Mouse (Mus musculus) heart, postnatal 14 days (tissue): ENCODE data around the gene Nedd1. TPM values are rescaled to one million over a fixed set of nuclear protein-coding genes. Genes with fewer than 3 reads are reported as not detected.

Experiments
- DNase-seq, 2 experiments: peaks; one replicate each; pipeline ENCODE4 v3.0.0; 2021 to 2022
- intact Hi-C: fragments of 180-260 bp; cut with DNase I; formaldehyde crosslinking; loops from one replicate; pipeline ENCODE4 v1.15.1; 2025
- long read RNA-seq, 2 experiments: library from polyadenylated mRNA; stranded (forward); transcript quantifications; one replicate each; pipeline ENCODE4 v2.0.0; 2021
- total RNA-seq, 2 experiments: library from RNA; stranded (reverse); gene quantifications; 2 replicates each; pipeline ENCODE4 v1.2.3; 2021

Nedd1 gene
- total RNA-seq = 10 to 100 TPM; 17.6 to 18.5 TPM
- long read RNA-seq, experiment 1, transcript Nedd1-201 (15 exons, 3,534 nt) = major isoform, 40 of 46 reads
- long read RNA-seq, experiment 1, partial matches to known transcripts = 3 of 46 reads
- long read RNA-seq, experiment 1, other reads (novel, unspliced or antisense) = 3 of 46 reads
- long read RNA-seq, experiment 2, transcript Nedd1-201 (15 exons, 3,534 nt) = major isoform, 37 of 43 reads
- long read RNA-seq, experiment 2, partial matches to known transcripts = 4 of 43 reads
- long read RNA-seq, experiment 2, other reads (novel, unspliced or antisense) = 2 of 43 reads

DNA sequence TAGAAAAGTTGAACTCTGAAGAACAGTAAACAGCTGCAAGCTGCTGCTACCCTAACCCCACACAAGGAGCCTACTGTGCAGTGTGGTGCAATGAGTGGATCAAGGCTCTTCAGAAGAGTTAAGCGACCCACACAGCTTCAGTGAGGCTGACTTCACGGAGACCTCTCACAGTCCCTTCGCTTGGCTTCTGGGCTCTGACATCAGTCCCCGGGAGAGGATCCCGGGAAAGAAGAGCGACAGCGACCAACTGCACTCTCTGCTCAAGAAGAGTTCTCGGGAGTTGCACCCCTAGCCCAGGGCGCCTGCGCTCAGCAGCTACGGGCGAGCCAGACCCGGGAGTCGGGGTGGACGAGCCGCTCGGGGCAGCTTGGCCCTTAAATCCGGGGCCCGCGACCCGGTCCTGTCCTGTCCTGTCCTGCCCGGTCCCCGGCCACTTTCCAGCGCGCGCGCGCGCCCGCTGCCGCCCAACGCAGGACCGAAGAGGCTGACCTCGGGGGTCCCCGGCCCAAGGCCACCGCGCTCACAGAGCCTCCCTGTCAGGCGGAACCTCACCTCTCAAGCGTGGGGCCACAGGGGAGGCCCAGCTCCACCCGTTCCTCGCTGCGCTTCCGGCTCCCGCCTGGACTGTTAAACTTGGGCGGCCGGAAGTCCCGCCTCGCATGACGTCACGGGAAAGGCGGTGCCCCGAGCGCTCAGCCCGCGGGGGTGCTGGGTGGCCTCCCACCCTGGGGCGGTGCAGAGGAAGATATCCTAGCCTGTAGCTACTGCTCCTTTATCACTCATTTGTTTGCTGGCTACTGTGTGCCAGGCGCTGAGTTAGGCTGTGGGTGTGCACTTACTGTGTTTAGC lies at the start of gene Nedd1:
Gene Nedd1 (minus strand): TSS at position 650 of the 849 bp plus-strand sequence.
- intact Hi-C loops = no loop called here
- DNase-seq = peak; percentile 97 to 98

GRCm38 (mm10) chr10:92754359-92754758 lies 32.1 kb upstream of the Nedd1 start:
- DNase-seq = no peak
- intact Hi-C loops = no loop called here

GRCm38 (mm10) chr10:92730339-92730738 lies 8.1 kb upstream of the Nedd1 start:
- no peak for DNase-seq
- intact Hi-C loops = no loop called here

DNA sequence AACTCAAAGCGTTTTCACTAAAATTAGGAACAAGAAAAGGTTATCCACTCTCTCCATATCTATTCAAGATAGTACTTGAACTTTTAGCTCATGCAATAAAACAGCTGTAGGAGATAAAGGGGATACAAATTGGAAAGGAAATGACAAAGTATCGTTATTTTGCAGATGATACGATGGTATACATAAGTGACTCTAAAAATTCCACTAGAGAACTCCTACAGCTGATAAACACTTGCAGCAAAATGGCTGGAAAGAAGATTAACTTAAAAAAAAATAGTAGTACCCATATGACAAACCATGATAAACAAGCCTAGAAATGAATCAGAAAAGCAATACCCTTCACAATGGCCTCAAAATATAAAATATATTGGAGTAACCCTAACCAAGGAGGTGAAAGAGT lies 6.5 kb upstream of the Nedd1 start:
- intact Hi-C loops = no loop called here
- DNase-seq = no peak

DNA sequence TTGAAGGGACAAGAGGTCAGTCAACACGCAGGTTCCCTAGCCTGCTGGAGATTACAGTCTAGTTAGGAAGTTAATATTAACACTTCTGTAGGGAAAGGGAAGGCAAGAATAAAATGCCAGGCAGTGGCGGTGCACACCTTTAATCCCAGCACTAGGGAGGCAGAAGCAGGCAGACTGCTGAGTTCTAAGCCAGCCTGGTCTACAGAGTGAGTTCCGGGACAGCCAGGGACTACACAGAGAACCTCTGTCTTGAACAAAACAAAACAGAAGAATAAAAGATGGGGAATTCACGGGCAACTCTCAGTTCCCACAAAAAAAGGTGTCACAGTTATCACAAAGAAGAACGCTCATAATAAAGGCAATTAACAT lies 384 bp upstream of the Nedd1 start:
- no peak for DNase-seq
- intact Hi-C loops = no loop called here

DNA sequence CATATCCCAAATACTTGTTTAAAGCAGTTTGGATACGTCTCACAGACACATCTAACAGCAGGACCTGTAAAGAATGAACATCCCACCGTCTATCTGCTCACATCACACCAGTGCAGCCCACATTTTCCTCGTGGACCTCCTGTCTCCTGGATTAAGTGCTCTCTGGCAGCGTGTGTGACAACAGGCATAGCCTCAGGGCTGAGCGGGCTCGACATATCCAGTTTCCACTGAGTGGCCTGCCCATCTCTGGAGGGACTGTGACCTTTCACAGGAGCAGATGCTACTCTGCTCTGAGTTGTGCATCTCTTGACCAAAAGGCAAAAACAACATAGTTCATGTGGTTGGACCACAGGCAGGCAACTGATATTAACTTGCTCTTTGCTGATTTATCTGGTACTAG lies 23.2 kb downstream of the Nedd1 start:
- intact Hi-C loops = no loop called here
- DNase-seq = no peak

GRCm38 (mm10) chr10:92675056-92675455 lies 47.2 kb downstream of the Nedd1 start:
- DNase-seq = peak in 1 of 2 experiments; percentile 5
- intact Hi-C loops = no loop called here

GRCm38 (mm10) chr10:92671906-92672305 lies 50.3 kb downstream of the Nedd1 start:
- no peak for DNase-seq
- intact Hi-C loops = no loop called here

DNA sequence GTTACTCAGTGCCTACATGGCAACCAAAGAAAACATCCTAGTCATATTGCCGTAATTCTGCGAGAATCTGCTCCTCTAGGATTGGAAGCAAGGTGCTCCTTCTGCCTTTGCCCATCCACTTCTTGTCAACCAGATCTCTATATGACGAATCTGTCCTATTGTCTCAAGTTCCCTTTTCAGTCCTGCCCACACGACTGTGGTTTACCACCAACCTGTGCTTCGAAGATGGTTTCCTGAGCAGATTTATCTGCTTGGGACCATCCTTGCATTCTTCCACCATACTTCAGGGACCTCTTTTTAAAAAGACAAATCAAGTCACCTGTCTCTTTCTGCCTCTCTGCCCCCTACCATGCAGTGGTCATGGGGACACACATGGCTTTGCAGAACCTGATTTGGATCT lies 56.9 kb downstream of the Nedd1 start:
- no peak for DNase-seq
- intact Hi-C loops = no loop called here

DNA sequence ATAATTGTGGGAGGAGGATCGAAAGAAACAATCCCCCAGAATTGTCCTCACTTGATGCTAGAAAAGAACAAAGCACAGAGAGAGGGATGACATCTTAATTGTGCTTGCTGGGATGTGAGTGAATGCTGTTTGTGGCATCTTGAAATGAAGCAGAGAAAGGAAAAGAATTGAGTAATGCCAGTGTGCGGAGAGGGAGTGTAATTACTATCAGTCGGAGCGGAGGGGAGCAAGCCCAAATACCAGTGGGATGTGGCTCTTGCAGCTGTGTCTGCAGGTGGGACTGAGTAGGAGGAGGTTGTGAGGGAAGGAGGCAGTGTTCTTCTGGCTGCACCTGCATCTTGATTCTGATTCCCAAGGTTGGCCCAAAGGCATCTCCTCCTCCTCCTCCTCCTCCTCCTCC lies 69.0 kb downstream of the Nedd1 start:
- DNase-seq = no peak
- intact Hi-C loops = loop anchor here (2.0 to 10.0 kb wide), 3 partner anchors 346 to 1356 kb away; no protein-coding TSS in a partner anchor

DNA sequence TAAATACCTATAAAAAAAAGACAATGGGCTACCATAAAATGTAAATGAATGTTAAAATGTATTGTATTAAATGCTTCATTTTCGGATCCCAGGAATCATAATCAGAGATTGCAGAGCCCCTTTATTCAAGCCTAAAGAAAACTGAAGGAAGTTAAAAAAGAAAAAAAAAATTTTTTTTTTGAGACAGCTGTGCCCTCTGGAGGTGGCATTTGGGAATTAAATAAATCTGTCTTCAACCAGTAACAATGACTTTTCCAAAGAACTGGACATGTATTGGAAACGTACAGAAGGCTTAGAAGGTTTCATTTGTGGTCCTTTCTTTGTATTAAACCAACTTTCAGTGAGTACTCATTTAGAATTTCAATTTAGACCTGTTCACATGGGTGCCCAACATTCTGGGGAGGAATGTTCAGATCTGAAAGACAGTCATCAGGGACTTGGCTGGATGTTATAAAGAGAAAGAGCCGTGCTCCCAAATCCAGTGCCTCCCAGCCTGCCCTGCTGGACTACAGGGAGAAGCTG lies 69.8 kb downstream of the Nedd1 start:
- no peak for DNase-seq
- intact Hi-C loops = loop anchor here (2.0 to 10.0 kb wide), 3 partner anchors 345 to 1356 kb away; no protein-coding TSS in a partner anchor

DNA sequence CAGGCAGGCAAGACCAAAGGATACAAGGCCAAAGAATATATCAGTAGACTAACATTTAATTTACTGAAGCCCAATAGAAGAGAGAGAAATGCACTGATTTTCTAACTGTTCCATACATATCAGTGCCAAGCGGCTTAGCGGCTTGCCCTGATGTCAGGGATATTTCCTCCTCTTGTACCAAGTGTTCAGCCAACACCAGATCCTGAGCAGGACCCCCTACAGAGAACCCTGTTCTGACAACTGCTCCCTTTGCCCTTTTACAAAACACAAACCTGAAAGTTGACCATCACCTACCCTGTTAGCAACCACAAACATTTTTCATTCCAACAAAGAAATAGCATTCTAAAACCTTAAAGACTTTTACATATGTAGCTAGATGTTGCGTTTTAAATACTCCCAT lies 71.0 kb downstream of the Nedd1 start:
- no peak for DNase-seq
- intact Hi-C loops = loop anchor here (5.0 to 10.0 kb wide), 2 partner anchors 344 to 1106 kb away; no protein-coding TSS in a partner anchor

- intact Hi-C loops = no loop called here
- DNase-seq = no peak
Measured at GRCm38 (mm10) chr10:92649096-92649495, 73.1 kb downstream of the Nedd1 start.

DNA sequence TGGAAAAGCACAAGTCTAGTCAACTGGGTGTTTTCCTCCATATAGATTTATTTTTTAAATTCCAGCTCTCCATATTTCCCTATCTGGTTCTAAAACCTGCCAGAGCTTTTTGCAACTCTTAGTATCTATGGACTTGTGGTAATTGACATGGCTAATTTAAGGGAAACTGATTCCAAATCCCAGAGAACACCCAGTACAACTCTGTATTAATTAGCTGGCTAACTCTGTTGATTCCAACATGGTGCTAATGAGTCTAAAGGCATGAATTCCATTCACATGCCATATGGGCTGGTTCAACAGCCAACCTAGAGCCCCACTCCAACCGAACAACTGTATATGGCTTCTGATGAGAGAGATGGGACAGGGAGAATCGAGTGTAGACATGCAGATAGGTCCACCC lies 74.5 kb downstream of the Nedd1 start:
- DNase-seq = no peak
- intact Hi-C loops = no loop called here

- no peak for DNase-seq
- intact Hi-C loops = no loop called here
Measured at GRCm38 (mm10) chr10:92643995-92644394, 78.2 kb downstream of the Nedd1 start.

- intact Hi-C loops = no loop called here
Measured at GRCm38 (mm10) chr10:92641032-92641431, 81.2 kb downstream of the Nedd1 start.

More at GRCm38 (mm10) chr10:92641032-92641431, 81.2 kb downstream of the Nedd1 start:
- DNase-seq = no peak
